Mouse (Mus musculus) thymus, postnatal 36 days (tissue): ENCODE results near the gene Hspa1b.
"Not testable (repeated sequence)": the region's sequence is repeated elsewhere in the genome, so short reads cannot be mapped to it uniquely, and the experiment has no call there.

Experiments
- DNase-seq, 2 experiments: peaks; one replicate each; pipeline ENCODE4 v3.0.0; 2022; ENCODE audit warnings: mixed read lengths in 2 of 2

Gene Hspa1b

DNA sequence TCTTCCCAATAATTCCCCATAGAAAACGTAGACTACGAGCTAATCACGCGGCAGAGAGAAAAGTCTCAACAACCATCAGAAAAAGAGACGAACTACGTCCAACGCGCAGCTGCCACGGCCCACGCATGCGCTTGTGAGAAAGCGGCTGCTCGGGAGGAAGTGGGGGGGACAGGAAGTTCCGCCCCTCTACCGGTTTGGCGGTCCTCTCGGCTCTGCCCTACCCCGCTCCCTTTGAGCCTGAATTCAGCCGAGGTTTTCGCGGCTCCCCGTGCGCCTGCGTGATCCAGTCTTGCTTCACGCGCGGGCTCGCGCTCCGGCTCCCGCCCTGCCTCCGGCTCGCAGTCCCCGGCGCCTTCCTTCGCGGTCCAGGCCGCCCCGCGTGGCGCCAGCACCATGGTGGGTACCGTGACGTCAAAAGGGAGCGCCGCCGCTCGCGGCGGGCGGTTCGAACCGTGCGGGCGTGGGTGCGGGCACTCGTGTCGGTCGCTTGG lies 22.7 kb upstream of the Hspa1b start, which contains the start of gene Lsm2:
Gene Lsm2 (plus strand): TSS at position 173 of the 491 bp plus-strand sequence.
- DNase-seq = peak; percentile 91 to 93

DNA sequence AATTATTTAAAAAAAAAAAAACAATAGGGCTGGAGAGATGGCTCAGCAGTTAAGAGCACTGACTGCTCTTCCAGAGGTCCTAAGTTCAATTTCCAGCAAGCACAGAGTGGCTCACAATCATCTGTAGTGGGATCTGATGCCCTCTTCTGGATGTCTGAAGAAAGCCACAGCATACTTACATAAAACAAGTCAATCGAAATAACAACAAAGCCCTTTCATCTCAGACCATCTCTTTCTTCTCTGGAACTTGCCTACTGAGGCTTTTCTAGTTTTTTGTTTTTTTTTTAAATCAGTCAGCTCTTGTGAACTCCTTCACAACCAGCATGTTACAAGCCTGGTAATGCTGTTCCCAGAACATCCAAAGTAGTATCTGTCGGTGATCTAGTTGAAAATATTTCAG lies 21.6 kb upstream of the Hspa1b start:
- no peak for DNase-seq

DNA sequence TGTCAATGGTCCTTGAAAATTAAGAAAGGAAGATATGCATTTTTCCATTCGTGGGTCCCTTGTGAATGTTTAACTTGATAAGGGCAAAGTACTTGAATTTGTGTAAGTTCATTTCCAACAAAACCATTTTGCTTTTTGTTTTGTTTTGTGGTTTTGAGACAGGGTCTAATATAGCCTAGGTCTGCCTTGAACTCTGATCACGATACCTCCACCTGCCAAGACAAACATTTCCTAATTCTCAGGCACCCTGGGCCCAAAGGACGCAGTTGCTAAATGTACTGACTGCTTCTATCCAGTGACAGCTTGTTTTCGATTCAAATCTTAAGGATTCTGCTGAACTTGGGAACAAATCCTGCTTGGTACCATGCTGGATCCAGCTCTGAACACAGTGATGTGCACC lies 20.6 kb upstream of the Hspa1b start:
- DNase-seq = no peak

DNA sequence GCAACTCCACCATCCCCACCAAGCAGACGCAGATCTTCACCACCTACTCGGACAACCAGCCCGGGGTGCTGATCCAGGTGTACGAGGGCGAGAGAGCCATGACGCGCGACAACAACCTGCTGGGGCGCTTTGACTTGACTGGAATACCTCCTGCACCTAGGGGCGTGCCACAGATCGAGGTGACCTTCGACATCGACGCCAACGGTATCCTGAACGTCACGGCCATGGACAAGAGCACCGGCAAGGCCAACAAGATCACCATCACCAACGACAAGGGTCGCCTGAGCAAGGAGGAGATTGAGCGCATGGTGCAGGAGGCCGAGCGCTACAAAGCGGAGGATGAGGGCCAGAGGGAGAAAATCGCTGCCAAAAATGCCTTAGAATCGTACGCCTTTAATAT lies 19.2 kb upstream of the Hspa1b start:
- no peak for DNase-seq

DNA sequence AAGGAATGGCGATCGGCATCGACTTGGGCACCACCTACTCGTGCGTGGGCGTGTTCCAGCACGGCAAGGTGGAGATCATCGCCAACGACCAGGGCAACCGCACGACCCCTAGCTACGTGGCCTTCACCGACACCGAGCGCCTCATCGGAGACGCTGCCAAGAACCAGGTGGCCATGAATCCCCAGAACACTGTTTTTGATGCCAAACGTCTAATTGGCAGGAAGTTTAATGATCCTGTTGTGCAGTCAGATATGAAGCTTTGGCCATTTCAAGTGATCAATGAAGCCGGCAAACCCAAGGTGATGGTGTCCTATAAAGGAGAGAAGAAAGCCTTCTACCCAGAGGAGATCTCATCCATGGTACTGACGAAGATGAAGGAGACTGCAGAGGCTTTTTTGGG lies 18.0 kb upstream of the Hspa1b start:
- DNase-seq = no peak

DNA sequence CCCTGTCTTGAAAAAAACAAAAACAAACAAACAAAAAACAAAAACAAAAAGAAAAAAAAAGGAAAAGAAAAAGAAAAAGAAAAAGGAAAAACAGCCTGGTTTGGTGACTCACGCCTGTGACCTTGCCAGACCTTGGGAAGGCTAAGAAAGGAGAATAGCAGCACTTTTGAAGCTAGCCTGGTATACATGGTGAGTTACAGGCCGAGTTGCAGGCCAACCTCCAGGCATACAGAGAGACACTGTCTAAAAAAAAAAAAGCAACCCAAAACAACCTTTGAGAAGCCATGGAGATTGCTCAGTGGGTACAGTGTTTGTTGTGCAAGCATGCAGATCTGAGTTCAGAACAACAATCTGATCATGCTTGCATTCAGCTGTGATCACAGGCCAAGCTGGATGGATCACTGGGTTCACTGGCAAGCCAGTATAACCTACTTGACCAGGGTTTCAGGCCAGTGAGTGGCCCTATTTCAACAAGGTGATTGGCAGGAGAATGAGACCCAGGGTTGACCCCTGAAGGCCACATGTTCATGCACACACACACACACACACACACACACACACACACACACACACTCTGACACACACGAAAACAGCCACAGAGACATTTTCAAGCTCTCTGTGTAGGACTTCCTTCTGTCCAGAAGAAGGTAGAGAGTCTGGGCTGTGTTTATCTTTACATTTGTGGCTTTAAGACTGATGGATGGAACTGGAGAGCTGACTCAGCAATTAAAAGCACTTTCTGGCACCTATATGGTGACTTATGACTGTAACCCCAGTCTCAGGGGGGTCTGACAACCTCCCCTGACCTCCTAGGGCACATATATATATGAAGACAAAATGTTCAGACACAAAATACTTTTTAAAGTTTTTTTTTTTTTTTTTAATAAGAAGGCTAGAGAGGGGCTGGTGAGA lies 16.8 kb upstream of the Hspa1b start:
- DNase-seq = no peak

DNA sequence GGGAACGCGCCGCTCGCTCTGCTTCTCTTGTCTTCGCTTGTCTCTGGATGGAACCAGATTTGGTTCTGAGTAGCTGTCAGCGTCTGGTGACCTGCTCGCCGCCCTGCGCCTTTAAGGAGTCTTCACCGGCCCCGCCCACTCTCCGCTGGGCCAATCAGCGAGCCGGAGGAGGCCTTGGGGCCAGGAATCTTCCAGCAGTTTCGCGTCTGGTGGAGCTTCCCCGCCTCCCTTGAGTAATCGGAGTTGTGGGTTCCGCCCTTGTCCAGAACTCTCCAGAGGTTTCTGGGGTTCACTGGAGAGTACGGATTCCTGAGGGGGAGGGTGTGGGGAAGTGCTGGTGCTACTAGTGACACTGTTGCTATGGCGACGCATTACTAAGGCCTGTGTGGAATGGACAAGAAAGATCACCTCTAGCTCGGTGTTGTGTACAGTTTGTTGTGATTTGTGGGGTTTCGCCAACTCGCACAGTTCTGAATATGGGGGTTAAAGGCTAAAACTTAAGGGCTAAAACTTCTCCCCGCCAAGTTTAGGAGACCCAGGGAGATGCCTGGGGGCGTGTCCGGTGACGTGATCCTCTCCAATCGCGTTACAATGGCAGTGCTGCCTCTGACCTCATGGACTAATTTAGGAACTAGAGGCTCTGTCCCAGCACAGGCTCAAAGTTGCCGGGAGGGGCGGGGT lies 13.2 kb upstream of the Hspa1b start, which contains the start of the genes Hspa1a and Hspa1l:
Gene Hspa1a (minus strand): TSS at position 88 of the 681 bp plus-strand sequence.
Gene Hspa1l (plus strand): TSS at position 635 of the 681 bp plus-strand sequence.
- peak; percentile 64 to 65 for DNase-seq

DNA sequence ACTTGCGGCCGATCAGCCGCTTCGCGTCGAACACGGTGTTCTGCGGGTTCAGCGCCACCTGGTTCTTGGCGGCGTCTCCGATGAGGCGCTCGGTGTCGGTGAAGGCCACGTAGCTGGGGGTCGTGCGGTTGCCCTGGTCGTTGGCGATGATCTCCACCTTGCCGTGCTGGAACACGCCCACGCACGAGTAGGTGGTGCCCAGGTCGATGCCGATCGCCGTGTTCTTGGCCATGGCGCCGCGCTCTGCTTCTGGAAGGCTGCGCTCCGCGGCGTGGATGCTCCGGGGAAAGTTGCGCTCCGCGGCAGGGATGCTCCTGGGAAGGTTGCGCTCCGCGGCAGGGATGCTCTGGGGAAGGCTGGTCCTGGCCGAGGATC lies 12.6 kb upstream of the Hspa1b start:
- not testable (repeated sequence) for DNase-seq

DNA sequence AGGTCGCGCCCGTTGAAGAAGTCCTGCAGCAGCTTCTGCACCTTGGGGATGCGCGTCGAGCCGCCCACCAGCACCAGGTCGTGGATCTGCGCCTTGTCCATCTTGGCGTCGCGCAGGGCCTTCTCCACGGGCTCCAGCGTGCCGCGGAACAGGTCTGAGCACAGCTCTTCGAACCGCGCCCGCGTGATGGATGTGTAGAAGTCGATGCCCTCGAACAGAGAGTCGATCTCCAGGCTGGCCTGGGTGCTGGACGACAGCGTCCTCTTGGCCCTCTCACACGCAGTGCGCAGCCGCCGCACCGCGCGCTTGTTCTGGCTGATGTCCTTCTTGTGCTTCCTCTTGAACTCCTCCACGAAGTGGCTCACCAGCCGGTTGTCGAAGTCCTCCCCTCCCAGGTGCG lies 11.8 kb upstream of the Hspa1b start:
- DNase-seq = not testable (repeated sequence)

DNA sequence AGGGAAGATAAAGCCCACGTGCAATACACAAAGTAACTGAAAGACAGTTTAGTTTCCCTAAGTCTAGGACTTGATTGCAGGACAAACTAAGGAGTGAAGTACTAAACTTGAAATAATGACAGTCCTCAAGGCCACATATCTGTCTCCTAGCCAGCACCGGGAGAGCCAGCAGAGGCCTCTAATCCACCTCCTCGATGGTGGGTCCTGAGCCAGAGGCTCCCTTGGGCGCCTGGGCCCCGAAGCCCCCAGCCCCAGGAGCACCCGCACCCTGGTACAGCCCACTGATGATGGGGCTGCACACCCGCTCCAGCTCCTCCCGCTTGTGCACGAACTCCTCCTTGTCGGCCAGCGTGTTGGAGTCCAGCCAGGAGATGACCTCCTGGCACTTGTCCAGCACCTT lies 10.8 kb upstream of the Hspa1b start, which contains the start of gene Gm20481:
Gene Gm20481 (plus strand): TSS at position 91 of the 400 bp plus-strand sequence.
- not testable (repeated sequence) for DNase-seq

DNA sequence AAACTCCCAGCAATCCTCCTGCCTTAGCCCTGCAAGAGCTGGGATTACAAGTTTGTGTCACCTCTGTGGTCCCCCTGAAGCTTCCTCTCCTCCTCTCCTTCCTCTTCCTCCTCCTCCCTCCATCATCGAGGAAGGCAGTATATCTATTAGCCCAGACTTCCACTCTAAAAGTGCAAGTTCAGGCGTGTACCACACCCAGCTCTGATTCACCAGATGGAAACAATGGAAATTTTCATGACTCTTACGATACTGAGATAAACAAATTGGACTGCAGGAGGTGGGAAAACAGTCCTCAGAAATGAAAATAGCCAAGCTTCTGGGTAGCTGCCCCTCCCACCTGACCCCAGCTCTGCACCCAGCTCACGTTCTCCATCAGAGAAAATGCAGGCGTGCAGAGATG lies 6.6 kb upstream of the Hspa1b start:
- DNase-seq = no peak

DNA sequence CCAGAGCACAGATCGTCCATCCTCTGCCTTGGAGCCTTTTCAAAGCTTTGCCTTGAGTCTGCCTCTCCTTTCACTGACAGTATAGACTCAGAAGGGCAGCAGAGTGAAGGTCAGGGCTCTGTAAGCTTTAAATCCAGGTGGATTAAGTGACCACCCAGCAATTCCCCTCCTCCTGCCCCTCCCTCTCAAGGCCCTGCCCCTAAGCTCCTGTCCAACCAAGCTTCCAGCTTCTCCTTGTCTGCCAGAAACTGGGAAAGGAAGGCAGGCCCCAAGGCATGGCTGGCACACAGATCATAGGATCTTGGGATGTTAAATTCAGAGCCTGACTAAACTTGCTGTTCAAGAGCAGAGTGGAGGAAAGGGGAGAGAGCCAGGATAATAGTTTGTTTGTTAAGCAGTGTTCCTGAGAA lies 5.6 kb upstream of the Hspa1b start:
- DNase-seq = no peak

DNA sequence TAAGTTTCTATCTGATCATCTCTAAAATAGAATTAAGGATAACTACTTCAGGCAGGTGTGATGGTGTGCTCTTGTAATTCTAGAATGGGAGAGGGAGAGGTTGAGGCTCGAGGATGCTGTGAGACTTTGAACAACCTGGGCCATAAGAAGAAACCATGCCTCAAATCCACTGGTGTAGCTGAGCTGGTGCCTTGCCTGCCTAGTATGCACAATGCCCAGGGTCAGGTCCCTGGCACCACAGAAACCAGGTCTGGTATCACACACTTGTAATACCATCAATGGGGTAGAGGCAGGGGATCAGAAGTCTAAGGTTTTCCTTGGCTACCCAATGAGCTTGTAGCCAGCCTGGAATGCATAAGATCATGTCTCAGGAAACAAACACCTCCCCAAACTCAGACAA lies 3.8 kb upstream of the Hspa1b start:
- no peak for DNase-seq

DNA sequence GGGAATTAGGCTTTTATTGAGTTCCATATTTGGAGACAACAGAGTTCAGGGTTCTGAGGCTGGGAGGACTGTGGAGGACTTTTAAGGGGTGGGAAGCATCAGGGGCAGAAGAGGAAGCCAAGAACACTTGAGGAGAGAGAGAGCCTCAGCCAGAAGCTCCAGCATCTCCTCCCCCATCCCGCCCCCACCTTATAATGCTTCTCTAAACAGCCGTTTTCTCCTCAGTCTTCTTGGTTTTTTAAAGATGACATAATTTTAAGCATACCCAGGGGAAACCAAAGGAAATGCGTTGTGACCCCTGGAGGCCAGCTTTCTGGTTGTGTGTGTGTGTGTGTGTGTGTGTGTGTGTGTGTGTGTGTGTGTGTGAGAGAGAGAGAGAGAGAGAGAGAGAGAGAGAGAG lies 3.1 kb upstream of the Hspa1b start:
- no peak for DNase-seq

DNA sequence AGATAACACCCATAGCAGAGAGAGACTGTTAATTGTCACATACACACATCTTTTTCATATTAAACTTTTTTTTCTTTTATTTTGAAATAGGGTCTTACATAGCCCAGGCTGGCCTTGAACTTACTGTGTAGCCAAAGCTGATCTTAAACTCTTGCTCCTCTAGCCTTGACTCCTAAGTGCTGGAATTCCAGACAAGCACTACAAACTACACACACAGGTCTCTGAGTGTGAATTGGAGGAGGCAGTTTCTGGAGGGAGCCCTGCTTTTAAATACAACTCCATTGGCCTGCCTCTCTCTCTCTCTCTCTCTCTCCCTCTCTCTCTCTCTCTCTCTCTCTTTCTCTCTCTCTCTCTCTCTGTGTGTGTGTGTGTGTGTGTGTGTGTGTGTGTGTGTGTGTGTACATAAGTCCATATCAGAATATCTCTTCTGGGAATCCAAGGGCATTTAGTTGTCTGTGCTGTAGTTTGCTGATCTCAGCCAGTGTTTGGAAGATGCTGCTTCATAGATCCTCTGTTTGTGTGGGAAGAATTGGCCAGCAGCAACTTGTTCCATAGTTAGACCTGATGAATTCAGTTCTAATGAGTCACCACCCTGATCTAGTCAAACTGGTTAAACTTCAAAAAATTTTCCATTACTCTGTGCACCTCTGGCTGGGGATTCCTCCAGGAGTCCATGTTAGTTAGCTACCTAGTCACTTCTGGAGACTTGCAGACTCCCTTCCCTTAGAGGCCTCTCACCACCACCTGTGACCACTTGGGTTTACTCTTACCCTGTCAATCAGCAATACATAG lies 1.9 kb upstream of the Hspa1b start:
- no peak for DNase-seq

DNA sequence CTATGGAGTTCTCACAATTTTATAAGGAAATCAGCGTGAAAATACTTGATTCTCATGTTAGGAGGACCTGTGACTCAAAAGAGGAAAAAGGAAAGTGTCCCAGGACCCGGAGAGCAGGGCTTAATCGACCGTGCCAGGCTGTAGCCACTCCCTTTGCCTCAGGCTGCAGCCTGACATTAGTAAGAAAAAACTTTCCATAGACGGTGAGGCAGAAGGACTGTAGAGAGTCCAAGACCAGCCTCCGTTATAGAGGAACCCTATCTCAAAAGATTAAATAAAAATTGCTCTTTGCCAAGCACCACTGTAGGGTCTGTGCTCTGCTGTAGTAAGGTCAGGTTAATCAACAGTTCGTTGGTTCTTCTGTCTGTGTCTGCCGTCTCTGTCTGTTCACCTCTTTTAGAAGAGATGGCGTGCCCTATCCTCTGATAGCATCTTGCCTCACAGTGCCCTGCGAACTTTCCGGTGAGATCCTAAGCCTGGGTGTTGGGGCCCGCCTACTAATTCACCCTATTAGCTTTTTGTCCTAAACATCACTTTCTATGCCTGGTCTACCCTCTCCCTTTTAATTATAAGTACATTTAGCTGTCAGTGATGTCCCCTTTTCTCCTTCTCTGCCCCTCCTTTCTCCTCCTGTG lies 960 bp upstream of the Hspa1b start:
- DNase-seq = no peak

DNA sequence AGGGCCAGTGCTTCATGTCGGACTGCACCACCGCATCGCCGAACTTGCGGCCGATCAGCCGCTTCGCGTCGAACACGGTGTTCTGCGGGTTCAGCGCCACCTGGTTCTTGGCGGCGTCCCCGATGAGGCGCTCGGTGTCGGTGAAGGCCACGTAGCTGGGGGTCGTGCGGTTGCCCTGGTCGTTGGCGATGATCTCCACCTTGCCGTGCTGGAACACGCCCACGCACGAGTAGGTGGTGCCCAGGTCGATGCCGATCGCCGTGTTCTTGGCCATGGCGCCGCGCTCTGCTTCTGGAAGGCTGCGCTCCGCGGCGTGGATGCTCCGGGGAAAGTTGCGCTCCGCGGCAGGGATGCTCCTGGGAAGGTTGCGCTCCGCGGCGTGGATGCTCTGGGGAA lies 306 bp downstream of the Hspa1b start:
- DNase-seq = not testable (repeated sequence)

DNA sequence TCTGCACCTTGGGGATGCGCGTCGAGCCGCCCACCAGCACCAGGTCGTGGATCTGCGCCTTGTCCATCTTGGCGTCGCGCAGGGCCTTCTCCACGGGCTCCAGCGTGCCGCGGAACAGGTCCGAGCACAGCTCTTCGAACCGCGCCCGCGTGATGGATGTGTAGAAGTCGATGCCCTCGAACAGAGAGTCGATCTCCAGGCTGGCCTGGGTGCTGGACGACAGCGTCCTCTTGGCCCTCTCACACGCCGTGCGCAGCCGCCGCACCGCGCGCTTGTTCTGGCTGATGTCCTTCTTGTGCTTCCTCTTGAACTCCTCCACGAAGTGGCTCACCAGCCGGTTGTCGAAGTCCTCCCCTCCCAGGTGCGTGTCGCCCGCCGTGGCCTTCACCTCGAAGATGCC lies 1.1 kb downstream of the Hspa1b start:
- DNase-seq = not testable (repeated sequence)

DNA sequence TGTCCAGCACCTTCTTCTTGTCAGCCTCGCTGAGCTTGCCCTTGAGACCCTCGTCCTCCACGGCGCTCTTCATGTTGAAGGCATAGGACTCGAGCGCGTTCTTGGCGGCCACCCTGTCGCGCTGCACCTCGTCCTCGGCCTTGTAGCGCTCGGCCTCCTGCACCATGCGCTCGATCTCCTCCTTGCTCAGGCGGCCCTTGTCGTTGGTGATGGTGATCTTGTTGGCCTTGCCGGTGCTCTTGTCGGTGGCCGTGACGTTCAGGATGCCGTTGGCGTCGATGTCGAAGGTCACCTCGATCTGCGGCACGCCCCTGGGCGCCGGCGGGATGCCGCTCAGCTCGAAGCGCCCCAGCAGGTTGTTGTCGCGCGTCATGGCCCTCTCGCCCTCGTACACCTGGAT lies 1.7 kb downstream of the Hspa1b start:
- not testable (repeated sequence) for DNase-seq

DNA sequence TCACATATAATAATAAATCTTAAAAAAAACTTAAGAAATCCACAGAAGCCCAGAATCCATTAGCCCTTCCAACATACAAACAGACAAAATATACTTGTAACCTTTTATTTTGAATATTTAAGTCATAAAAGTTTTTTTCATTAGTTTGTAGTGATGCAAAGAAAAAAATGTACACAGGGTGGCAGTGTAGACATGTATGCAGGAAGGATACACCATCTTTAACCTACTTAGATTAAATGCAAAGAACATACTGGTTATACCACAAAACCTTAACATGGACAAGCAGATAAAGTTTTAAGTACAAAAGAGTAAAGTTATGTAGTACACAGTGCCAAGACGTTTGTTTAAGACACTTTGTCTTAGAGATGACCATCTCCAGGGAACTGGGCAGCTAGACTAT lies 2.7 kb downstream of the Hspa1b start:
- DNase-seq = no peak

DNA sequence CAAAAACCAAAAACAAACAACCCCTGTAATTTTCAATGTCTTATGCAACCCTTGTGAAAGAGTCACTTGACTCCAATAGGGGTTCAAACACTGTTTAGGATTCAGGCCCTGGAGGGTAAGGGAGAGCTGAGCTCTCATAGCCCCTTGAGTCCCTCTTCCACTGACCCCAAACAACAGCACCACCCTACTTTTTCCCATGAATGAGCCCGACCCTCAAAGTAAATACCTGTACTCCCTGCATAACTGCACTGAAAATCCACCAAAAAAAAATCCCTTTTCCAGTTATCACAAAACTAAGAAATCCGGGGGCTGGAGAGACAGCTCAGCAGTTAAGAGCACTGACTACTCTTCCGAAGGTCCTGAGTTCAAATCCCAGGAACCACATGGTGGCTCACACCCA lies 3.2 kb downstream of the Hspa1b start:
- DNase-seq = no peak

DNA sequence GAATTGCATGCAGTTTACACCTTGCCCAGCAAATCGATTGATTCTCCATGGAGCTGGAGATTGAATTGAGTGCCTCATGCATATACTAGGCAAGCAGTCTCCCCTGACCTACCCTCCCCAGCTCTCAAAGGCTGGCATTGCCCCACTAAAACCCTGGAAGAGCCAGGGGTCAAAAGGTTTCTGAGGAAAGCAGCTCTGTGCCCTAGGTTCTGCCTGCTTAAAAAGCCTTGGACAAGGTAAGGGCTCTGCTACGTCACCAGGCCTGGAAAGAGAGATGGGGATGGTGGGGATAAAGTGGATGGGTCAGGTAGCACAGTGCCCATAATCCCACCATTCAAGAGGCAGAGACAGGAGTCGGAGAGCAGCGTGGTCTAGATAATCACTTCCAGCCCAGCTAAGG lies 4.2 kb downstream of the Hspa1b start:
- DNase-seq = no peak
